Mouse (Mus musculus): ENCODE results near the gene Cnot4.

Gene Cnot4

GRCm38 (mm10) chr6:35032704-35033103 lies 100.8 kb downstream of the Cnot4 start:
- 69% methylated on average over 2 of the region's 2 CpGs for WGBS

GRCm38 (mm10) chr6:35030811-35031210 lies 102.7 kb downstream of the Cnot4 start:
- 87% methylated on average over 4 of the region's 4 CpGs for WGBS

- 88% methylated on average over 6 of the region's 6 CpGs for WGBS
These were observed 103.3 kb downstream of the Cnot4 start for GRCm38 (mm10) chr6:35030226-35030625.

- WGBS: 73% methylated on average over 2 of the region's 2 CpGs
These were observed 105.5 kb downstream of the Cnot4 start for GRCm38 (mm10) chr6:35028023-35028422.

- WGBS: 58% methylated on average over 6 of the region's 6 CpGs
These were observed 106.3 kb downstream of the Cnot4 start for GRCm38 (mm10) chr6:35027257-35027656.

GRCm38 (mm10) chr6:35016624-35017023 lies 116.9 kb downstream of the Cnot4 start:
- 88% methylated on average over 5 of the region's 5 CpGs for WGBS

GRCm38 (mm10) chr6:35011953-35012352 lies 121.6 kb downstream of the Cnot4 start:
- WGBS: 67% methylated on average over 1 of the region's 1 CpGs

- WGBS: 95% methylated on average over 5 of the region's 5 CpGs
These were observed 122.8 kb downstream of the Cnot4 start for GRCm38 (mm10) chr6:35010705-35011104.

GRCm38 (mm10) chr6:35002261-35002669 lies 131.3 kb downstream of the Cnot4 start:
- WGBS: 28% methylated on average over 18 of the region's 18 CpGs

- WGBS: 21% methylated on average over 4 of the region's 4 CpGs
These were observed 134.4 kb downstream of the Cnot4 start for GRCm38 (mm10) chr6:34999101-34999500.

- WGBS: 63% methylated on average over 4 of the region's 4 CpGs
These were observed 137.0 kb downstream of the Cnot4 start for GRCm38 (mm10) chr6:34996496-34996895.

- WGBS: 2% methylated on average over 13 of the region's 13 CpGs
These were observed 138.3 kb downstream of the Cnot4 start for GRCm38 (mm10) chr6:34995265-34995681.

GRCm38 (mm10) chr6:34994692-34995091 lies 138.8 kb downstream of the Cnot4 start:
- WGBS: 57% methylated on average over 5 of the region's 5 CpGs

- WGBS: 83% methylated on average over 6 of the region's 6 CpGs
These were observed 144.3 kb downstream of the Cnot4 start for GRCm38 (mm10) chr6:34989263-34989662.

GRCm38 (mm10) chr6:34988081-34988761 lies 145.3 kb downstream of the Cnot4 start, which contains the start of gene Slc23a4:
TSS of gene Slc23a4 (minus strand) at chr6:34988404.
- 30% methylated on average over 20 of the region's 20 CpGs for WGBS

- WGBS: 85% methylated on average over 12 of the region's 12 CpGs
These were observed 146.4 kb downstream of the Cnot4 start for GRCm38 (mm10) chr6:34987085-34987645.

GRCm38 (mm10) chr6:34980661-34981060 lies 152.9 kb downstream of the Cnot4 start:
- 70% methylated on average over 9 of the region's 9 CpGs for WGBS

- WGBS: 91% methylated on average over 3 of the region's 3 CpGs
These were observed 154.2 kb downstream of the Cnot4 start for GRCm38 (mm10) chr6:34979291-34979690.
